Mouse (Mus musculus) lung, adult 18-20 months (tissue): Measurements from ENCODE around the gene Ntsr1.

Source experiments
- DNase-seq, 2 experiments: peaks; one replicate each; pipeline ENCODE4 v3.0.0; 2022; ENCODE audit warnings: mixed read lengths in 2 of 2

Gene Ntsr1

GRCm38 (mm10) chr2:180508455-180509115 lies 8.8 kb downstream of the Ntsr1 start:
- DNase-seq = no peak

- no peak for DNase-seq
Measured at GRCm38 (mm10) chr2:180510867-180511266, 11.1 kb downstream of the Ntsr1 start.

- DNase-seq = no peak
Measured at GRCm38 (mm10) chr2:180511875-180512661, 12.3 kb downstream of the Ntsr1 start.

- no peak for DNase-seq
Measured at GRCm38 (mm10) chr2:180513019-180513418, 13.2 kb downstream of the Ntsr1 start.

DNA sequence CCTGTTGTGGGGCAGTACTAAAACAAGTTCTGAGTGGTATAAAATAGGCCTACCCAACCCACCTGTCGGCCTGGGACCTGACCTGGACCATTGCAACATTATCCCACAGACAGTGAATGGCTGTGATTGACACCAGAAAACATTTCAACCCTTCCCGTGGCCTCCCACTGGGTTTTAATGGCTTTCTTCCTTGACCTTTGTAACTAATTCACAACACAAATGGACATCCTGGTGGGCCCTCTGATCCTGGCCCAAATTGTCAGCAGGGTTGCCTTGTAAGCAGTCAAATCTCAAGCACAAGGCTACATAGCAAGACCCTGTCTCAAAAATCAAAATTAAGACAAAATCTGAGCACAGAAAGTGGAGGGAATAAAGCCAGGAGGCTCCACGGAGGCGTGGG lies 14.1 kb downstream of the Ntsr1 start:
- DNase-seq = no peak

DNA sequence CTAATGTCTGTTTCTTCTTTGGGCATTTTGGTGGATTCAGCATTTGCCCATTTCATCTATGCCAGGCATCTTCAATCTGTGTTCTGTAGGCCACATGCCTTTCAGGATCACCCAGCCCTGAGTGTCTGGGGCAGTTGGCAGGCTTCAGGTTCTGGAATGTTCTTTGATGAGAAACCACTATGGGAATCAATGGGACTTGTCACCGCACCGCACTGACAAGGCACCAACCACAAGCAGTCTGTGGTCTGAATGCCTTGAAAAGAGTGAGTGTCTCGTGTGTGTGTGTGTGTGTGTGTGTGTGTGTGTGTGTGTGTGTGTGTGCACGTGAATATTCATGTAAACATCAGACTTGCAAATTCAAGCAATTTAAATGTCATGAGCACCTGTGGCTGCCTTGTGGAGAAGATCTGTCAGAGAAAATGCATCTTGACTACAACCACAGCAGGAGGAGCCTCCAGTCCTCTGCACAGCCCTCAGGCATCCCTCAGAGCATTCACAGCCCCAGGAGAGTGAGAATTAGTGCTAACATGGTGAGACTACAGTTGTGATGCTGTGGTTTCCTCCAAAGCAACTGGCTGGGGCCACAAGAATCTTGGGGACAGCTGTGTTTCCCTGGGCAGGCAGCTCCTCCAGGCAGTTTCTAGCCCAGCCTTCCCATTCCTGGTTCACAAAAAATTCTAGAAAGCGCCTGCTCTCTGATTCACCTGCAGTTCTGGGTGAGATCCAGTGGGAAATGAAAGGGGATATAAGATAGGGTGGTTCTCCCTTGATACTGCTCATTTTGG lies 21.9 kb downstream of the Ntsr1 start:
- DNase-seq = no peak

DNA sequence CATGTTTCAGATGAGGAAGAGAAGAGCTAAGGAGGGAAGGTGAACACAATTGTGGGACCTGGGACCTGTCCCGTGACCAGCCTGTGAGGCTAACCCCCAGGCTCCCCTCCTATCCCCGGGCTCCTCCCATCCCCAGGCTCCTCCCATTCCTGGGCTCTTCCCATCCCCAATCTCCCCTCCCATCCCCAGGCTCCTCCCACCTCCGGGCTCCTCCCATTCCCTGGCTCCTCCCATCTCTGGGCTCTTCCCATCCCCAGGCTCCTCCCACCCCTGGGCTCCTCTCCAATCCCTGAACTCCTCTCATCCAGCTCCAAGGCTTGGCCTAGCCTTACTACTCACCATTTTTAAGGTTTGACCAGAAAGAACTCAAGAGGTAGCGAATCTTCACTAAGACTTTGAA lies 23.0 kb downstream of the Ntsr1 start:
- no peak for DNase-seq

GRCm38 (mm10) chr2:180527447-180527846 lies 27.7 kb downstream of the Ntsr1 start:
- DNase-seq = no peak

DNA sequence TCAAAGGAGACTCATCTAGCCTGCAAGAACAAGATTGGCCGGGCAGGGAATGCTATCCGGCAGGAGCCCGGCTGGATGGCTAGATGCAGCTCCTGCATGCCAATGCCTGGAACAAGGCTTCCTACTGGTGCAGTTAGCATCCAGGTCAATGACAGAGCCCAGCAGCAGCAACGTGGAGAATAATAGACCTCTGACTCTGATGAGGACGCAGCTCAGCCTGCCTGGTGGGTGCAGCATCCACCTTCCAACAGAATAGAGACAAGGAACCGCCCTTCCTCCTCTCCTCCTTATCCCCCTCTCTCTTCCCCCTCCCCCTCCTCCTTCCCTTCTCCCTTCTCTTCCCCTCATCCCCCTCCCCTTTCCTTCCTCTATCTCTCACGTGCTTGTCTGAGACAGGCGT lies 28.1 kb downstream of the Ntsr1 start:
- no peak for DNase-seq

DNA sequence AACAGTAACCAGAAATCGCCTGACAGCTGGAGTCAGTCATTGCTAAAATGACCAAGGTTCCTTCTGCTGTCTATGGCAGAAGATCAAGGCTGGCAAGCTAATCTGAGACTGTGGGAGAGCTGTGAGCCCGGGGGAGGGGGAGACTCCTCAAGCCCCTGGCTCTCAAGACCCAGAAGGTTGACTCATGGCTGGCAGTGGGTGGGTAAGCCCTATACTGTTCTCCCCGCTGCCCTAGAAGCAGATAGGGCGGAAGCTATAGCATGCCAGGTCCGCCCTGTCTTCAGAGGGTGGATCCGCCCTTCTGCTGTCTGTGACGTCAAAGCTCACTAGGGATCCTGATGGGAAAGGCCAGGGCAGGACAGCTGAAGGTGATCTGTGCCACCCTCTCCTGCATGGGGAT lies 30.4 kb downstream of the Ntsr1 start:
- no peak for DNase-seq

- DNase-seq = no peak
Measured at GRCm38 (mm10) chr2:180530584-180530983, 30.8 kb downstream of the Ntsr1 start.

- no peak for DNase-seq
Measured at GRCm38 (mm10) chr2:180531671-180532385, 32.1 kb downstream of the Ntsr1 start.

DNA sequence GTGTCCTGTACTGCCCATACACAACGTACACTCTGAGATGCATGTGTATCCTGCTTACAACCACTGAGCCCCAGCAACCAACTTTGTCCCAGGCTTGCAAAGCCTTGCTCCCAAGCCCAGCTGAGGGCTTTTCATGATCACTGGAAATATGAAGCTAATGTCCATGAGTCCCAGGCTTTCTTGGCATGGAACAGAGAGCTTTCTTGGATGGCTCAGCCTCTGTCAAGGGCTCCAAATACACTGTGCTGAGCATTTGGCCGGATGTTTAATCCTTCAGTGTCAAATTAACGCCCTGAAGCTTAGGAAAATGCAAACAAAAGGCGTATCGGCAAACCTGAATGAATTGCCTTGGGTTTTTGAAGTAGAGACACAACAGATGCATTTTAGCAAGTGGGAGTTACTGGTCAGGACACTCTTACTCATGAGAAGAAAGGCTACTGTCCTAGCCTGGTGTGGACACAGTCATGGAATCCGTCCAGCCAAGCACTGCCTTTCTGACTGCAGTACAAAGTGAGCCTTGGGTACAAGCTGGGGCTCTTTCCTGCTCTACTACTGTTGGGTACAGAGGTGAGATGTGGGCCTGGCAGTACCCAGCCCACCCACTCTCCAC lies 32.7 kb downstream of the Ntsr1 start:
- DNase-seq = no peak

- DNase-seq = no peak
Measured at GRCm38 (mm10) chr2:180533237-180533636, 33.5 kb downstream of the Ntsr1 start.

DNA sequence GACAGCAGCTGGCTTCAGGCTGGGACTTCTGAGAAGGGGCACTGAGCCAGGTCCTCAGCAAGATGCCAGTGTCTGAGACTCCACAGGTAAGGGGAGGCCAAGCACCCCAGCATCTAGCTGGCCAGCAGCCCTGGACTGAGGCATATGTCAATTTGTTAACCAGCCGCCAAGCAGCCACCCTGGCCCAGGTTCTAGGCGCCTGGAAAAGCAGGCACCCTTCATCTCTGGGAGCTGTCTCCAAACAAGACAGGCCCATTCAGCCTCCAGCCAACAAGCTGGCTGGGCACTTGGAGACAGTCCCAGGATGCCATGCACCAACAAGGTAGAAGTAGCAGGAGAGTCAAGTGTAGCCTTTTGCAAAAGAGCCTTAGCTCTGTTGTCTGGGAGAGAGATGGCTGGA lies 43.9 kb downstream of the Ntsr1 start:
- DNase-seq = no peak

- DNase-seq = no peak
Measured at GRCm38 (mm10) chr2:180545046-180545445, 45.3 kb downstream of the Ntsr1 start.

DNA sequence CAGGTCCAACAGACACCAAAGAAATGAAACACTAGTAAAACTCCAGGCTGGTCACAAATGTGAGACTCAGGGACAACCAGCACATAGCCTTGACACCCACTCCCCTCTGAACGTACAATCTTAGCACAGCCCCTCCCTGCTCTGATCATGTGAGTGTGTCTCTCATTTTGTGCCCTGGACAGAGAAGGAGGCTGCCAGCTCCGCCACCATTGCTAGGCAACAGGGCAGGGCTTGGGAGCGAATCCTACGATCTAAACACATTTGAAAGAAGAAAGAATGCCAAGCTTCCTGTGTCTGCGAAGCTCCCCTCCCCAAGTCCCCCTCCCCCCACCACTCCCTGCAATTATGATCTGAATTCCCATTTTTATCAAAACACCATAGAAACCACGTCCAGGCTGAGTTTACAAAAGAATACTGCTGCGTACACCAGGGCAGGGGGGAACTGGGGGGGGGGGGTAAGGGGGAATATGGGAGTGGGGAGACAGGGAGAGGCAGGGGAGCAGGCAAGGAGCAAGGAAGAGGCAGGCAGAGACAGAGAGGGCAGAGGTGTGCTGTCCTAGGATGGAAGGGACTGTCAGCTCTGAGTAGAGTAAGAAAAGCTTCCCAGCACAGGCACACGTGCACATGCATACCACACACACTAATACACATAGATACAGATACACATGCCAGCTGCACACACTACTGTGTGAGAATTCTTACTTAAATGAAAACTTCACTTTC lies 47.8 kb downstream of the Ntsr1 start:
- no peak for DNase-seq

- no peak for DNase-seq
Measured at GRCm38 (mm10) chr2:180552340-180552739, 52.6 kb downstream of the Ntsr1 start.

DNA sequence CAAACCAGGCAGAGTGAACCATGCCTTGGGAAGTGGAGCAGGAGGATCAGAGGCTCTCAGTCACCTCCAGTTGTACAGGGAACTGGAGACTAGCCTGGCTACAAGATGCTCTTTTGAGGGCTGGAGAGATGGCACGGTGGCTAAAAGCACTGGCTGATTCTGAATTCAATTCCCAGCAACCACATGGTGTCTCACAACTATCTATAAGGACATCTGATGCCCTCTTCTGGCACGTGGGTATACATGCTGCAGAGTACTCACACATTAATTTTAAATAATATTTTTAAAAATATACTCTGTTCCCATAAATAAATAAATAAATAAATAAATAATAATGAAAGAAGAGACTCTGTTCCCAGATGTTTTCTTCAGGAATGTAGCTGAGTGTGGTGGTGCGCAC lies 55.4 kb downstream of the Ntsr1 start:
- DNase-seq = no peak

DNA sequence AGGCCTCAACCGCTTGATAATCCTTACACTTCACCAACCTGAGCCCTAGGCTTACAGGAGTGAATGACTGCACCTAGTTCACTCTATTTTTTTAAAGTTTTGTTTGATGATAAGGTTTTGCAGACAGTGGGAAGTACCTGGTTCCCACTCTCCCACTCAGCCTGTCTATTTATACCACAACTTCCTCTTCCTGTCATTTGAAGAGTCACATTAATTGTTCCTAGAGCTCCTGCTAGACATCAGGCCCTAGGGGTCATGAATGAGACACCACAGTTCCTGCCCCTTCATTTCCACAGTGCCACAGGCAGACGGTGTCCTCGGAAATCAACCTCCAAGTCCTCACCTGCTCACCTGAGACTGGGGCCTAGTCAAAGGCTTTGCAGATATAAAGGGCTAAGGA lies 56.7 kb downstream of the Ntsr1 start:
- DNase-seq = no peak

GRCm38 (mm10) chr2:180560245-180560644 lies 60.5 kb downstream of the Ntsr1 start:
- DNase-seq = no peak

- DNase-seq = no peak
Measured at GRCm38 (mm10) chr2:180562146-180562545, 62.4 kb downstream of the Ntsr1 start.
